Mouse (Mus musculus) megakaryocyte-erythroid progenitor cell, adult 5-6 weeks (primary cell): ENCODE measurements at regions not wholly inside any gene's neighbourhood (a gene's known extent, or its start where the extent isn't known, plus 50 kb on each side); places are given as distances from the start of the nearest gene placed in this dataset.
A peak's percentile ranks its signal among the peaks of the same experiment; 100 is the strongest.

Source experiments
- ATAC-seq: replicated peaks from 2 replicates; pipeline ENCODE4 v1.8.0; 2016; ENCODE audit warnings: mild to moderate bottlenecking, inconsistent platforms; ENCODE audit not compliant: severe bottlenecking, poor library complexity, low FRiP score, low TSS enrichment

DNA sequence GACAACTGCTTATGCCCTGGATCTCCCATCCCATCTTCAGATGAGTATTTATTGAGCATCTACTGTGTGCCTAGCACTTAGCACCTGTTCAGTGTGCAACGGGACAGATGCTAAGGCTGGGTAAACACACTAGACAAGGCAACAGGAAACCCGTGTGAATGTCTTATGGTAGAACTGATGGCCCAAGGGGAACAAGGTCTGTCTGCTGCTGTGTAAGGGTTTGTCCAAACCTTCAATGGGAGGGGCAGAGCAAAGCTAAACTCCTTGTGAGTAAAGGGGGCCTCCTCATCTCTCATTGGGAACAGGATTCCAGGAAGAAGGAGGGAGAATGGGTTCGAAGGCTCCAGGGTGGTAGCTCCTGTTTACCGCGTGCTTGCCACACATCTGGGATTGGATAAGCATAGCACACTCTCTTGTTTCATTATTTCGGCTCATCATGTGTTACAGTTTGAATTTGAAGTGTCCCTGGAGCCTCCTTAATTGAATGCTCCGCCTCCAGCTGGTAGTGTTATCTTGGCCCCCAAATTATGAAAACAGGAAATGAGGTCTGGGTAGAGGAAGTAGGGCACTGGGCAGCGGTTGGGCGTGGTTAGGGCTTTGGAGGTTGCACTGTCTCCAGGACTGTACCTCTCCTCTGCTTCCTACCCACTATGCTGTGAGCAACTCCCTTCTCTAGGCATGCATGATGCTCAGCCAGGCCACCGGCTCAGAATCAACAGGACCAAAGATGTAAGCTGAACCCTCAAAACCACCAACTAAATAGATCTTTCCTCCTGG lies 348.9 kb upstream of the Tbx3 start:
- ATAC-seq: peak; percentile 84

DNA sequence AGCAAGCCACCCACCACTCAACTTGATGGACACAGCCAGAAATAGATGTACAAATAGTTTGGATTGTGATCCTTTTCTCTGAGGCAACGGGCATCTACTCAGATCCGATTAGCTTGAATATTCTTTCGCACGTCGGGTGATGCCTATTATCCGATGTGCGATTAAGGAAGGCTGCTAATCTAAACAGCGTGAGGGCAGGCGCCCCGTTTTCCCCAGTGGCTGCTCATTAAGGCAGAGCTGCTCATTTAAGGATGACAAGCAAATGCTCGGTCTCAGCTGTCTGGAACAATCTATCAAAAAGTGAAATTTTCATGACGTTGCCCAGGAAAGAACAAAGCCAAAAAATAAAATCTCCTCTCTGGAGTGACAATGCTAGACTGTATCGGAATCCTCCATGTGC lies 348.1 kb upstream of the Tbx3 start:
- ATAC-seq: no peak

DNA sequence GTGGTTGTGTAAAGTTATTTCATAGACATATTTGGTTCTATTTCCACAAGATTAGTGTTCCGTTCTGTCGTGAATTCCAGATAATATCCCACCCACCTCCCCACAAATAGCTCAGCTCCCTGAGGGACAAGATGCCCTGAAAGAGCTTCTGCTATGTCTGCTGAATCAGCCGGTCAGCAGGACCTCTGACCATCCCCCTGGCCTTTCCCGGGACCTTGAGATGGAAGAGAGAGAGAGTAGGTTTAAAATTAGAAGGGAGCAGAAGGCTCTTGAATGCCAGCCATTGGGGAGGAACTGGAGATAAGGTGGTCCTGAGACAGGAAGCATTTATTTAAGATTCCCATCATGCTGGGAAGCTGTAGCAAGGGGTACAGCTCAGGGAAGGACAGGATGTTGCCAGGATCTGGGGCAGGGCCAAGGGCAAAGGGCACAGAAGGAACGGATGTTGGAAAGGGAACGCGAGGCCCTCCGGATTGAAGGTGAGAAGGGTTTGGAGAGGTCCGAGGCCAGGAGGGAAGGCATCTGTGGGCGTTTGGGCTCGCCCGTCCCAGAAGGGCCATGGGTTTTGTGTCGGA lies 344.7 kb upstream of the Tbx3 start:
- no peak for ATAC-seq

DNA sequence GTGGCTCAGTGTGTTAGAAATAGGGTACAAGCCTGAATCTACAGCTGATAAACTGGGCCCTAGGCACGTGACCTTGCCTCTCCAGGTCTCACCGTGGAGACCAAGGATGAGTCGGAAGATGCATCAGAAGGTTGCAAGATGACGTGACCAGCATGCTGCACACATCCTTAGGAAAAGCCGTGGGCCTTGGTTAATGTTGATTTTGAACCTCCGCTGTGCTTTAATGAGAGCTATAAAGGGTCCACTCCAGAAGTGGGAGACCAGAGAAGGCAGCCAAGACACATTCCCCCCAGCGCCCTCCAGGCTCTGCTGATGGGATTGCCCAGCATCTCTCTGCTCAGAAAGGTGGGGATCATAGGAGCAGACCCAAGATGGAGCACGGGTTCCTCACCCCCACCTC lies 343.6 kb upstream of the Tbx3 start:
- ATAC-seq: no peak

- no peak for ATAC-seq
These were observed 341.5 kb upstream of the Tbx3 start for GRCm38 (mm10) chr5:119328971-119329370.

GRCm38 (mm10) chr5:119329371-119329770 lies 341.1 kb upstream of the Tbx3 start:
- no peak for ATAC-seq

GRCm38 (mm10) chr5:119329860-119330259 lies 340.6 kb upstream of the Tbx3 start:
- ATAC-seq: no peak

DNA sequence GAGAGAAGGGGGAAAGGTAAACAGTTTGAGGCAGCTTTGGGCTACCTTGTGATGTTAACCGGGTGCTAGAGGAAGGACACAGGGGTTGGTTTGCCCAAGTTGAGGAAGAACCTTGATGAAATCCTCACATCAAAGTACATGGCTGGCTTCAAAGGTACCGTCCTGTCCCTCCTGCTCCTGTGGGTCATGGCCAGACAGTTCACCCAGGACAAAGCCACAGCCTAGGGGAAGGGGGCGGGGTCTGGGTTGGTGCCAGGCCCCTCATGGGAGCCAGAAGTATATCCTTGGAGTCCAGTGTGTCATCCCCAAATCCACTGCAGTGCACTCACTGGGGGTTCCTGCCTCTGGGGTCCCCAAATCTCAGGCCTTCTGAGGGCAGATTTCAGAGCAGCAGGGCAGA lies 339.0 kb upstream of the Tbx3 start:
- ATAC-seq: no peak

- ATAC-seq: no peak
These were observed 337.8 kb upstream of the Tbx3 start for GRCm38 (mm10) chr5:119332621-119333020.

DNA sequence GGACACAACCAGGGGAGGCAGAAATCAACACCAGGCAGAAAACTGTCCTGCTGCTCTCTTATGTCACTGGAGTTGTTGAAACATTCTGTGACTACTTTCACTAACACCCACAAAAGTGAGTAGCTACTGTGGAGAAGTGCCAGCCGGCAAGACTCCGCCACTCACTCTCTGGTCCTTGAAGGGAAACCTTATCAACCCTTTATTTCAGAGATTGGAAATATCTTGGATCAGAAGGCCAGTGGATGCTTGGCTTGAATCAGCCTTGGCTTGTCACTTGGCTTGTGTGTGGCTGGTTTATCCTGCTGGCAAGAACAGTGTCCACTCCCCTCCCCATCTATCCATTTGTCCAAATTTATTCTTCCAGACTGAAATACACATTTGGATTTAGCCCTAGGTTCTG lies 335.3 kb upstream of the Tbx3 start:
- ATAC-seq: no peak

GRCm38 (mm10) chr5:119335979-119336378 lies 334.5 kb upstream of the Tbx3 start:
- ATAC-seq: peak; percentile 77

GRCm38 (mm10) chr5:119337739-119338138 lies 332.7 kb upstream of the Tbx3 start:
- ATAC-seq: no peak

GRCm38 (mm10) chr5:119338711-119339110 lies 331.8 kb upstream of the Tbx3 start:
- no peak for ATAC-seq

- no peak for ATAC-seq
These were observed 322.2 kb upstream of the Tbx3 start for GRCm38 (mm10) chr5:119348303-119348702.

- no peak for ATAC-seq
These were observed 321.1 kb upstream of the Tbx3 start for GRCm38 (mm10) chr5:119349395-119349794.

GRCm38 (mm10) chr5:119350325-119350915 lies 320.0 kb upstream of the Tbx3 start:
- no peak for ATAC-seq

- ATAC-seq: no peak
These were observed 315.0 kb upstream of the Tbx3 start for GRCm38 (mm10) chr5:119355471-119355870.

DNA sequence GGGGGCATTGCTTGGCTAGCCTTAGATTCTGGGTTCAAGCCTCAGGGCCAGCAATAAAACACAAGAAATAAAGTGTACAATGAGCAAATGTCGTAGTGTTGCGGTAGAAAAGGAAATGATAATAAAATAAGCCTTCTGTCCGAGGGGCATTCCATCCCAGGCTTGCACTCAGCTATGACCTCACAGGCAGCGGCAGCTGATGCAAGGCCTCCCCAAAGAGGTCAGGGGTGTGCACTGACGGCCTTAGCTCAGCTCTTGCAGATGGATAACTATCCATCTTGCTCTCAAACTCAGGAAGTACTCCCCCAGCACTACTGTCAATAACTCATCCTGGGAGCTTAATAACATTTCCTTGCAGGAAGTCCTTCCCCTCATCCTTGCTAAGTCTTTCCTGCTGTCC lies 314.4 kb upstream of the Tbx3 start:
- no peak for ATAC-seq

GRCm38 (mm10) chr5:119359709-119360108 lies 310.8 kb upstream of the Tbx3 start:
- ATAC-seq: 0 out of 2 replicates have a peak, but pooled peaks have one; percentile 59

DNA sequence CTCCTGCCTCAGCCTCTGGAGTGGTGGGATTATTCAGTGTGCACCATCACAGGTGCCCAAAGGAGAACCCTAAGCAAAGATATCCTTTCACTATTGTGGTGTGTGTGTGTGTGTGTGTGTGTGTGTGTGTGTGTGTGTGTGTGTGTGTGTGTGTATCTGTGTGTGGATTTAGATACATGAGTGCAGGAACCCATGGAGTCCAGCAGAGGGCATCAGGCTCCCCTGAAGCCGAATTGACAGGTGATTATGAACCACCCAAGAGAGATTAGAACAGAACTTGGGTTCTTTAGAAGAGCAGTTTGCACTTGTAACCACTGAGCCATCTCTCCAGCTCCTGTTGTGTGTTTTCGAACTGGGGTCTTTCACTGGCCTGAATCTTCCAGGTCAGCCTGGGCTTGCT lies 310.1 kb upstream of the Tbx3 start:
- no peak for ATAC-seq
